Mouse (Mus musculus) ES-E14 (cell line): ENCODE measurements around the gene Chchd10. TPM values are rescaled to one million over a fixed set of nuclear protein-coding genes. Genes with fewer than 3 reads are reported as not detected.

Source experiments
- DNase-seq: peaks from one replicate; pipeline ENCODE4 v3.0.0-alpha.2; 2013; ENCODE audit warnings: low read depth, low spot score
- H3K27ac ChIP-seq: 2 replicates; pipeline ENCODE4 v1.5.1; 2012; ENCODE audit warnings: low read depth, mild to moderate bottlenecking, low read length, moderate library complexity, mixed read lengths; ENCODE audit not compliant: poor library complexity, insufficient read depth, severe bottlenecking
- H3K36me3 ChIP-seq: 2 replicates; pipeline ENCODE4 v1.6.1; 2012; ENCODE audit warnings: mild to moderate bottlenecking, low read length, moderate library complexity, mixed read lengths; ENCODE audit not compliant: control insufficient read depth, poor library complexity, insufficient read depth, severe bottlenecking
- H3K4me1 ChIP-seq, 2 experiments: fragments of 150-350 bp in 1 of 2; sonication (generic) in 1 of 2; 2 replicates each; pipeline ENCODE4 v1.6.1; 2012; ENCODE audit warnings: low read length in 2 of 2, mild to moderate bottlenecking in 1 of 2, mixed read lengths in 1 of 2; ENCODE audit not compliant: control insufficient read depth in 2 of 2, insufficient read depth in 2 of 2, poor library complexity in 1 of 2
- H3K4me3 ChIP-seq, 2 experiments: fragments of 150-350 bp in 1 of 2; sonication (generic) in 1 of 2; 2 replicates each; pipeline ENCODE4 v1.5.1; 2012; ENCODE audit warnings: low read length in 2 of 2, low read depth in 1 of 2, mild to moderate bottlenecking in 1 of 2, mixed read lengths in 1 of 2; ENCODE audit not compliant: insufficient read depth in 1 of 2, poor library complexity in 1 of 2, severe bottlenecking in 1 of 2
- H3K9ac ChIP-seq: 2 replicates; pipeline ENCODE4 v1.6.1; 2012; ENCODE audit warnings: low read depth, mild to moderate bottlenecking, low read length, mixed read lengths; ENCODE audit not compliant: poor library complexity, insufficient read depth, severe bottlenecking
- H3K9me3 ChIP-seq: fragments of 150-350 bp; sonication (generic); 2 replicates; pipeline ENCODE4 v1.6.1; 2012; ENCODE audit warnings: low read depth, mild to moderate bottlenecking, low read length; ENCODE audit not compliant: control insufficient read depth, insufficient read depth
- CHD2 ChIP-seq: IDR thresholded peaks from 2 replicates; pipeline ENCODE4 v1.6.1; 2014; ENCODE audit warnings: mild to moderate bottlenecking, low read depth, low read length, inconsistent platforms
- HCFC1 ChIP-seq: IDR thresholded peaks from 2 replicates; pipeline ENCODE4 v1.6.1; 2012; ENCODE audit warnings: low read length, inconsistent platforms, borderline replicate concordance; ENCODE audit not compliant: insufficient read depth
- MAFK ChIP-seq: IDR thresholded peaks from 2 replicates; pipeline ENCODE4 v1.6.1; 2014; ENCODE audit warnings: mild to moderate bottlenecking, low read depth, low read length, inconsistent platforms; ENCODE audit not compliant: insufficient read depth
- ZC3H11A ChIP-seq: IDR thresholded peaks from 2 replicates; pipeline ENCODE4 v1.6.1; 2012; ENCODE audit warnings: low read depth, mild to moderate bottlenecking, inconsistent platforms, low read length, borderline replicate concordance
- ZNF384 ChIP-seq: IDR thresholded peaks from 2 replicates; pipeline ENCODE4 v1.6.1; 2012; ENCODE audit warnings: low read depth, low read length, inconsistent platforms
- in situ Hi-C, 2 experiments: fragments of 600-800 bp; cut with MboI; formaldehyde crosslinking; loops; one replicate each; pipeline ENCODE4 v1.15.1; 2025; ENCODE audit warnings: low sequenced_read_pairs in 2 of 2, inconsistent platforms in 1 of 2; ENCODE audit not compliant: unreplicated experiment in 2 of 2
- total RNA-seq: library from RNA; depleted of rRNA; stranded (reverse); fragments of 300-350 nt; gene quantifications from 2 replicates; pipeline ENCODE4 v1.2.3, GENCODE M21; 2012

Chchd10 gene
- total RNA-seq, 1 experiment: 435 TPM

DNA sequence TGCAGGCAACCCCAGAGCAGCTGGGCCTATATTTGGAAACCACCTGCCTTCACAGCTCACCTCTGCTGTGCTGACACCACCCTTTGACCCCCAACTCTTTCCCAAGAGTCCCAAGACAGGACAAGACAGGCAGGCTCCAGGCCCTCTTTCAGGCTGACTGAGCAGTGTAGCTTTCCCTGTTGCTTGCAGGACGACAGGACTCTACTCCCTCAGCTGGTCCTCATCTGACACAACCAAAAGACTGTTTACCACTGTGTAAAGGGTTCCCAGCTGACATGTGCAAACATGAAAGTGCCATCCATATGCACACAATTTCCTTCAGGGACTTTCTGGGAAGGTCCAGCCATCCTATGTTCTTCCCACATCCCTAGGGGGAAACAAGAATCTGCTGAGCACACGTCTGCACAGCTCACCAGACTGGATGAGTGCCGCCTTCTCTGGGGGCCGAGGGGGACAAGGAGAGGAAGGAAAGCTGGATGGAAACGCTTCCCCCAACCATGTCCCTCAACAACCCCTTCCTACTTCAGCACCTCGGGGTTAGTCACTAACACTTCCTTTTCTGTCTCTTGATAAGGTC lies 19.8 kb upstream of the Chchd10 start:
- in situ Hi-C loops: no loop called here
- H3K27ac ChIP-seq: no peak overlapping the region
- TF ChIP-seq MAFK: no peak
- no peak for TF ChIP-seq ZNF384
- no peak for TF ChIP-seq ZC3H11A
- TF ChIP-seq CHD2: no peak
- TF ChIP-seq HCFC1: no peak

DNA sequence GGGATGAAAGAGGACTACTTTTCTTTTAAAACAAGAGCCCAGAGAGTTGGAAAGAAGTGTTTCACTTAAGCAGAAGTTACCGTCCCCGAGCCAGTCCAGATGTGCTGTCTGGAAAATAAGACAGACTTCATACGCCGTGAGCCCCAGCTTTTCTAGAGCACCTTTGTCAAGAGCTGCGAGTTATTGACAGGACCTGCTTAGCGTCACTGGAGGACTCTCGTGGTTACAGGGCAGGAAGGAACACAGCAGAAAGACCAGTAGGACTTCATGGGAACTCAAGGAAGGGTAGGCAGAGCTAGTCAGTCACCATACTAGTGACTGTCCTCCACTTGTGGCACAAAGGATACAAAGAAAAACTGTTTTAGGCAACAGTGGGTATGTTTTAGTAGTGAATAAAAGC lies 17.4 kb upstream of the Chchd10 start:
- no peak for DNase-seq
- TF ChIP-seq HCFC1 (no peak), CHD2 (no peak), ZNF384 (no peak), MAFK (no peak), ZC3H11A (no peak)
- H3K4me3 ChIP-seq: no peak overlapping the region
- H3K36me3 ChIP-seq: peaks cover 41% of the 10 kb centered on the region
- in situ Hi-C loops: no loop called here
- H3K4me1 ChIP-seq: peaks cover 0 to 3% of the 10 kb centered on the region in 2 experiments; a peak in 2 of 4 replicates
- no peaks in the 10 kb centered on the region for H3K9me3 ChIP-seq
- H3K27ac ChIP-seq: no peak overlapping the region
- H3K9ac ChIP-seq: no peak overlapping the region

More for the DNA sequence above, 19.8 kb upstream of the Chchd10 start:
- Histone ChIP-seq H3K9me3 (no peaks in the 10 kb centered on the region), H3K4me3 (no peak overlapping the region), H3K4me1 (peaks cover 0 to 3% of the 10 kb centered on the region in 2 experiments; a peak in 2 of 4 replicates), H3K36me3 (peaks cover 49% of the 10 kb centered on the region), H3K9ac (no peak overlapping the region)
- DNase-seq: no peak

DNA sequence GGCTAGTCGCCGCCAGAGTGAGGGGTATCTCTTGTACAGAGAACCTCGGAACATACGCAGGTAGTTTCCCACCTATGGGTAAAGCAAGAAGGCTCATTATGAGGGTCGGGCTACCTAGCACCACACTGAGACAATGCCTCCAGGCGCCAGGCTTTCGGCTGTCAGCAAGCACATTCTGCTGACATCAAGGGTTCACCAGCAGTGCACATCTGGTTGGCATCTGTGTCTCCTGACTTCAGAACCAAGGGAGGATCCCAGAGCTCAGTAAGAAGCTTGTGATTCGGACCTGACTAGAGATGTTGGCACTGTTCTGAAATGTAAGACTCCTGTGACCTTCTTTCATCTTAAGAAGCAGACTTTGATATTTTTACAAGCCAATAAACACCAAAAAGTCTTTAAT lies 16.1 kb upstream of the Chchd10 start:
- Histone ChIP-seq H3K4me1 (peaks cover 2 to 3% of the 10 kb centered on the region in 2 experiments; a peak in 2 of 4 replicates), H3K9ac (no peak overlapping the region), H3K27ac (no peak overlapping the region), H3K9me3 (no peaks in the 10 kb centered on the region), H3K4me3 (no peak overlapping the region), H3K36me3 (peaks cover 29% of the 10 kb centered on the region; the same call in 1 of the 2 replicates)
- no peak for DNase-seq
- in situ Hi-C loops: no loop called here
- TF ChIP-seq HCFC1 (no peak), MAFK (no peak), CHD2 (no peak), ZC3H11A (no peak), ZNF384 (no peak)

DNA sequence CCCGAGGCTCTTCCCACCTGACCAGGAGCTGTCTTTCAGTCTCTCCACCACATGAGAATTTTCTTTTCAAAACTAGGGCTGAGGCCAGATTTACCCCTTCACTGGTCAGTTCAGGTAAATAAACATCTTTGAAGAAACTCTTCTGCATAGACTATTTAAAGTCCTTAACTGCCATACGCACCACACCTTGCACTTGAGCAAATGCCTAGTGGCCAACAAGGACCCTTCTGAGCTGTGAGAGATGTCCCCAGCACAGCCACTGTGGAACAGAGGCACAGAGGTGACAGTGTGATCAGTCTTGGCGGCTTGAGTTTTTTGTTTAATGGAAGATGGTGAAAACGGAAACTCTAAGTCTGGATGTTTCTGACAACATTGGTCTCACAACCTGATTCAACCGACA lies 13.9 kb upstream of the Chchd10 start:
- Histone ChIP-seq H3K27ac (no peak overlapping the region), H3K36me3 (peaks cover 29% of the 10 kb centered on the region; the same call in 1 of the 2 replicates), H3K9me3 (no peaks in the 10 kb centered on the region), H3K4me3 (no peak overlapping the region), H3K4me1 (peaks cover 3 to 7% of the 10 kb centered on the region in 2 experiments; a peak in 2 of 4 replicates), H3K9ac (no peak overlapping the region)
- in situ Hi-C loops: no loop called here
- TF ChIP-seq CHD2: no peak
- no peak for TF ChIP-seq HCFC1
- DNase-seq: no peak
